Mouse (Mus musculus) liver (tissue): ENCODE data around the gene Prim1.
"Not testable (repeated sequence)": the region's sequence is repeated elsewhere in the genome, so short reads cannot be mapped to it uniquely, and the experiment has no call there.

Experiments used
- DNase-seq: peaks from one replicate; pipeline ENCODE4 v3.0.0-alpha.2; 2020; ENCODE audit warnings: mixed read lengths

The Prim1 gene

GRCm38 (mm10) chr10:128039167-128039566 is 24.2 kb downstream of the Prim1 start:
- peak; percentile 81 for DNase-seq

GRCm38 (mm10) chr10:128039858-128040257 is 24.9 kb downstream of the Prim1 start:
- DNase-seq = no peak

GRCm38 (mm10) chr10:128040293-128040692 is 25.3 kb downstream of the Prim1 start:
- no peak for DNase-seq

GRCm38 (mm10) chr10:128041636-128042035 is 26.7 kb downstream of the Prim1 start:
- DNase-seq = no peak

- DNase-seq = no peak
Measured at GRCm38 (mm10) chr10:128042466-128042865, 27.5 kb downstream of the Prim1 start.

GRCm38 (mm10) chr10:128043041-128043835 is 28.3 kb downstream of the Prim1 start:
- no peak for DNase-seq

- no peak for DNase-seq
Measured at GRCm38 (mm10) chr10:128048157-128048556, 33.2 kb downstream of the Prim1 start.

- no peak for DNase-seq
Measured at GRCm38 (mm10) chr10:128049741-128050140, 34.8 kb downstream of the Prim1 start.

- no peak for DNase-seq
Measured at GRCm38 (mm10) chr10:128050355-128050754, 35.4 kb downstream of the Prim1 start.

GRCm38 (mm10) chr10:128051589-128051988 is 36.6 kb downstream of the Prim1 start:
- no peak for DNase-seq

GRCm38 (mm10) chr10:128052136-128052535 is 37.2 kb downstream of the Prim1 start:
- not testable (repeated sequence) for DNase-seq

- no peak for DNase-seq
Measured at GRCm38 (mm10) chr10:128053001-128053400, 38.0 kb downstream of the Prim1 start.

GRCm38 (mm10) chr10:128058184-128058583 is 43.2 kb downstream of the Prim1 start:
- no peak for DNase-seq

- DNase-seq = peak; percentile 98
Measured at GRCm38 (mm10) chr10:128058601-128059151, 43.7 kb downstream of the Prim1 start, which contains the start of gene Ptges3. Ptges3 (plus strand) TSS chr10:128058954.

- DNase-seq = peak; percentile 73
Measured at GRCm38 (mm10) chr10:128059207-128059981, 44.4 kb downstream of the Prim1 start.

- DNase-seq = peak; percentile 19
Measured at GRCm38 (mm10) chr10:128061109-128061508, 46.1 kb downstream of the Prim1 start.

- DNase-seq = no peak
Measured at GRCm38 (mm10) chr10:128062221-128062989, 47.4 kb downstream of the Prim1 start.

GRCm38 (mm10) chr10:128066072-128066471 is 51.1 kb downstream of the Prim1 start:
- DNase-seq = no peak

GRCm38 (mm10) chr10:128069201-128069600 is 54.2 kb downstream of the Prim1 start:
- peak; percentile 9 for DNase-seq

- not testable (repeated sequence) for DNase-seq
Measured at GRCm38 (mm10) chr10:128070432-128070831, 55.5 kb downstream of the Prim1 start.

GRCm38 (mm10) chr10:128078269-128078668 is 63.3 kb downstream of the Prim1 start:
- DNase-seq = not testable (repeated sequence)
